In genomic region chr4:57362652-57363051, GRCm38 (mm10) we compare ENCODE assay signal across 15 mouse cellular contexts.
"Had no signal": no experiment of that assay in that cellular context is flagged by ENCODE, and none has a peak within 500 bp of the region (broad histone marks: within the 10 kb centered on the region; RNA-seq: fewer than 3 reads in every experiment).

No protein-coding gene starts in this region.

- ATAC-seq: liver, postnatal 0 days; midbrain, embryonic 16.5 days had no signal

- H3K27me3 ChIP-seq: limb, embryonic 12.5 days; liver, embryonic 13.5 days; midbrain, embryonic 12.5 days had no signal

- H3K27ac ChIP-seq: kidney, postnatal 0 days; layer of hippocampus, adult 2 months; limb, embryonic 12.5 days; liver, embryonic 13.5 days; macrophage; midbrain, embryonic 12.5 days had no signal

- H3K4me2 ChIP-seq: limb, embryonic 12.5 days; liver, embryonic 13.5 days; midbrain, embryonic 12.5 days had no signal

- H3K4me1 ChIP-seq: limb, embryonic 12.5 days; liver, embryonic 13.5 days; midbrain, embryonic 12.5 days had no signal

- H3K36me3 ChIP-seq: limb, embryonic 12.5 days; liver, embryonic 13.5 days; midbrain, embryonic 12.5 days had no signal

- H3K9ac ChIP-seq: limb, embryonic 12.5 days; liver, embryonic 13.5 days; liver, postnatal 0 days; midbrain, embryonic 12.5 days had no signal

- H3K4me3 ChIP-seq: layer of hippocampus, adult 2 months; limb, embryonic 12.5 days; liver, embryonic 13.5 days; midbrain, embryonic 12.5 days had no signal

- DNase-seq: kidney, adult 11 months; kidney, adult 9 months; kidney, postnatal 36 days; liver; liver, embryonic 13.5 days; liver, postnatal 0 days; right cerebral cortex, adult 18-20 months; right cerebral cortex, postnatal 25 days; thymus, postnatal 36 days had no signal

- H3K9me3 ChIP-seq: limb, embryonic 12.5 days; liver, embryonic 13.5 days; midbrain, embryonic 12.5 days had no signal
